Mouse (Mus musculus): ENCODE measurements at regions not wholly inside any gene's neighbourhood (a gene's known extent, or its start where the extent isn't known, plus 50 kb on each side); places are given as distances from the start of the nearest gene placed in this dataset.

DNA sequence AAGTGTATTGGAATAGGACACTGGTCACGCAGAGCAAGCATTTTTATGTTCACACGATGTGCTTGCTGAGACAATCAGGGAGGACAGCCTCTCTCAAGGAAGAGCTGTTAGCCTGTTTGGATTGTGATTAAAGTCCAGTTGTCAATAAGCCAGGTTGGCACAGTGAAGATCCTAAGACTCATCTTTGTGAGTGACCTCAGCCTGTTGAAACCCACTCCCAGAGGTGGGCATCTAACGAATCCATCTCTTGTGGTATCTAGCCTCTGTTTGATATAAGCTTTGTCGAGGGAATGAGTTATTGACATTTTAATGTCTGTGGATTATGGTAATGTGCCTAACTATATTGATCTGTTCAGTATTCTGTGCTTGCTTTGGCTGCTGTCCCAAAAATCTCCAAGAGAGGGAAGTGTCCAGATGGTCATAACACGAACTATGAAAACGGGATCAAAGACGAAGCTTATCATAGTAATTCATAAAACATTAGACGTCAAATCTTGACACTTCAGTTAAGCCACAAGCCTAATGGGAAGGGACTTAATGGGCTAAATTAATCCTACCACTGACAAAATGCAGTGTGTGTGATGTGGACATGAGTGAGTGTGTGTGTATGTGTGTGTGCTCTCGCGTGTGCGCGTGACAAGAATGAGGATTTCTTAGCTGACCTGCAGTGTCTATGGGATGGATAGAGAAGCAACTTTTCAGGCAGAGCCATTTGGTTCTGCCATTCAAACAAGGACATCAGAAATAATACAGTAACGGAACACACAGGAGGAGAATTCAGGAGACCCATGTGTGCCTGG, 104.8 kb upstream of the Fer start:
- no peaks in the 10 kb centered on the region for H3K4me1 ChIP-seq (replicated peaks)
- no peak for ATAC-seq (replicated peaks; ENCODE audit: insufficient number of reproducible peaks, insufficient read depth, low FRiP score, low read depth)
- H3K4me3 ChIP-seq, result no peak overlapping the region
- H3K27me3 ChIP-seq, result no peaks in the 10 kb centered on the region
- 76% methylated on average over 13 of the region's 13 CpGs for WGBS
- no peaks in the 10 kb centered on the region for H3K36me3 ChIP-seq
- no peaks in the 10 kb centered on the region for H3K9me3 ChIP-seq (replicated peaks)
- H3K27ac ChIP-seq, result no peak overlapping the region
- H3K4me2 ChIP-seq, result no peak overlapping the region
- H3K9ac ChIP-seq, result no peak overlapping the region

GRCm38 (mm10) chr17:63758817-63759404, 104.0 kb upstream of the Fer start:
- Histone ChIP-seq H3K9me3 (replicated peaks) (no peaks in the 10 kb centered on the region), H3K9ac (no peak overlapping the region), H3K4me2 (no peak overlapping the region), H3K36me3 (no peaks in the 10 kb centered on the region), H3K27ac (no peak overlapping the region), H3K4me3 (no peak overlapping the region), H3K4me1 (replicated peaks) (no peaks in the 10 kb centered on the region), H3K27me3 (no peaks in the 10 kb centered on the region)
- ATAC-seq (replicated peaks; ENCODE audit: insufficient number of reproducible peaks, insufficient read depth, low FRiP score, low read depth), result no peak
- WGBS, result 53% methylated on average over 7 of the region's 7 CpGs

DNA sequence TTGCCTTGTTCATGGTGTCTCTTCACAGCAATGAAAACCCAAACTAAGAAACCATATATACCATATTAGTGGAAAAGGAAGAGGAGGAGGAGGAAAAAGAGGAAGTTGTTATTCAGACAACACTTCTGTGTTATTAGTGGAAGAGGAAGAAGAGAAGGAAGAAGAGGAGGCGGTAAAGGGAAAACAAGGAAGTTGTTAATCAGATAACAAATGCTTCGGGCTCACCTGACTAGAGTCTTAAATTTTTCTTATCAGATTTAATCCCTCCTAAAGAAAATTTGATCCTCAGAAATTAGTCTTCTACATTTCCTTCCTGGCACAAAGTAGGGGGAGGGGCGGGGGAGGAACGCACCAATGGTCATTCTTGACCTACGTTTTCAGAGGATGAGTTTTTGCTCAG, 101.8 kb upstream of the Fer start:
- no peaks in the 10 kb centered on the region for H3K27me3 ChIP-seq
- ATAC-seq (replicated peaks; ENCODE audit: insufficient number of reproducible peaks, insufficient read depth, low FRiP score, low read depth), result no peak
- H3K9ac ChIP-seq, result no peak overlapping the region
- H3K4me1 ChIP-seq (replicated peaks), result no peaks in the 10 kb centered on the region
- no peak overlapping the region for H3K4me2 ChIP-seq
- no peak overlapping the region for H3K4me3 ChIP-seq
- WGBS, result 87% methylated on average over 5 of the region's 5 CpGs
- H3K36me3 ChIP-seq, result no peaks in the 10 kb centered on the region
- no peak overlapping the region for H3K27ac ChIP-seq
- H3K9me3 ChIP-seq (replicated peaks), result no peaks in the 10 kb centered on the region

DNA sequence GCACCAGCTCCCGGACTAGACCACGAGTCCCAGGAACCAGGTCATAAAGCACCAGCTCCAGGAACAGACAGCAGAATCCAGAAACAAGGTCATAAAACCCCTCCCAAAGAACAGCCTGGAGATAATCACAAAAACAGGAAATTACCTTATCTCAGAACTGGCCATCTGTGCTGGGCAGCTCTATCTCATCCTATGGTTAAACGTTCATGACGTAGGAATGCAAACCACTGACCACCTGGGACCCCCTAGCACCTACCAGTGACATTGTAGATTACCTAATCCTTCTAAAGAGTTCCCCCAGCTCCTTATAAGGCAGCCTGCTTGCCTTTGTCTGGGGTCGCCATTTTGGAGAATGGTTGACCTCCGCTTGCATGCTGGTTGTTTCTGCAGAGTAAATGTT, 91.8 kb upstream of the Fer start:
- no peak overlapping the region for H3K9ac ChIP-seq
- no peaks in the 10 kb centered on the region for H3K27me3 ChIP-seq
- WGBS, result 75% methylated on average over 6 of the region's 6 CpGs
- H3K27ac ChIP-seq, result no peak overlapping the region
- no peaks in the 10 kb centered on the region for H3K36me3 ChIP-seq
- no peak overlapping the region for H3K4me2 ChIP-seq
- no peak overlapping the region for H3K4me3 ChIP-seq
- no peak for ATAC-seq (replicated peaks; ENCODE audit: insufficient number of reproducible peaks, insufficient read depth, low FRiP score, low read depth)
- H3K4me1 ChIP-seq (replicated peaks), result no peaks in the 10 kb centered on the region
- no peaks in the 10 kb centered on the region for H3K9me3 ChIP-seq (replicated peaks)

- no peak overlapping the region for H3K4me2 ChIP-seq
- no peaks in the 10 kb centered on the region for H3K4me1 ChIP-seq (replicated peaks)
- no peak overlapping the region for H3K9ac ChIP-seq
- no peaks in the 10 kb centered on the region for H3K9me3 ChIP-seq (replicated peaks)
- no peak overlapping the region for H3K27ac ChIP-seq
- no peak overlapping the region for H3K4me3 ChIP-seq
- H3K27me3 ChIP-seq, result no peaks in the 10 kb centered on the region
- WGBS, result 83% methylated on average over 19 of the region's 19 CpGs
- no peaks in the 10 kb centered on the region for H3K36me3 ChIP-seq
- ATAC-seq (replicated peaks; ENCODE audit: insufficient number of reproducible peaks, insufficient read depth, low FRiP score, low read depth), result no peak
Observed at GRCm38 (mm10) chr17:63784381-63785116, 78.3 kb upstream of the Fer start.

GRCm38 (mm10) chr17:63786444-63786843, 76.4 kb upstream of the Fer start:
- H3K4me2 ChIP-seq, result no peak overlapping the region
- ATAC-seq (replicated peaks; ENCODE audit: insufficient number of reproducible peaks, insufficient read depth, low FRiP score, low read depth), result no peak
- WGBS, result 67% methylated on average over 11 of the region's 11 CpGs

DNA sequence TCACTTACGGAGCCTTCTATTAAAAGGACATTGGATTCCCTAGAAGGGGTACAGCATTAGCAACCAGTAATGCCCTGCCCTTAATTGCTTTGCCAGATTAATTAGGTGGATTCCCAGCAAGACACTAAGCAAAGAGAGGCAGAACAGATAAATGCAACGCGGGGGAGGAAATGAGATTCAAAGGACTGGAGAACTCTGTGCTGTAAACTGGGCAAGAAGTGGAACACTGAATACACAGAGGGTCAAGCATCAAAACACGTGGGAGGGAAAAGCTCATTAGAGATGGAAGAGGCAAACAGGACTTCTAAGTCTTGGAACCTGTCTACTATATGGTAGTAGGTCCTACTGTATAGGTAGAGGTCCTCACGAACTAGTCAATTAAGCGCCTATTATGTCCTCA, 68.5 kb upstream of the Fer start:
- H3K4me3 ChIP-seq, result no peak overlapping the region
- 74% methylated on average over 6 of the region's 6 CpGs for WGBS
- H3K9me3 ChIP-seq (replicated peaks), result no peaks in the 10 kb centered on the region
- no peak overlapping the region for H3K27ac ChIP-seq
- H3K9ac ChIP-seq, result no peak overlapping the region
- ATAC-seq (replicated peaks; ENCODE audit: insufficient number of reproducible peaks, insufficient read depth, low FRiP score, low read depth), result no peak
- no peak overlapping the region for H3K4me2 ChIP-seq
- H3K36me3 ChIP-seq, result no peaks in the 10 kb centered on the region
- no peaks in the 10 kb centered on the region for H3K27me3 ChIP-seq
- H3K4me1 ChIP-seq (replicated peaks), result no peaks in the 10 kb centered on the region

More at GRCm38 (mm10) chr17:63786444-63786843, 76.4 kb upstream of the Fer start:
- no peak overlapping the region for H3K4me3 ChIP-seq
- H3K27ac ChIP-seq, result no peak overlapping the region
- no peak overlapping the region for H3K9ac ChIP-seq
- H3K36me3 ChIP-seq, result no peaks in the 10 kb centered on the region
- no peaks in the 10 kb centered on the region for H3K9me3 ChIP-seq (replicated peaks)
- no peaks in the 10 kb centered on the region for H3K27me3 ChIP-seq
- H3K4me1 ChIP-seq (replicated peaks), result no peaks in the 10 kb centered on the region

GRCm38 (mm10) chr17:63798381-63798780, 64.5 kb upstream of the Fer start:
- no peak overlapping the region for H3K4me3 ChIP-seq
- 80% methylated on average over 6 of the region's 6 CpGs for WGBS
- H3K4me2 ChIP-seq, result no peak overlapping the region
- H3K9ac ChIP-seq, result no peak overlapping the region
- no peak for ATAC-seq (replicated peaks; ENCODE audit: insufficient number of reproducible peaks, insufficient read depth, low FRiP score, low read depth)
- H3K27ac ChIP-seq, result no peak overlapping the region
- H3K9me3 ChIP-seq (replicated peaks), result no peaks in the 10 kb centered on the region
- no peaks in the 10 kb centered on the region for H3K4me1 ChIP-seq (replicated peaks)
- no peaks in the 10 kb centered on the region for H3K27me3 ChIP-seq
- H3K36me3 ChIP-seq, result no peaks in the 10 kb centered on the region

- ATAC-seq (replicated peaks; ENCODE audit: insufficient number of reproducible peaks, insufficient read depth, low FRiP score, low read depth), result no peak
- no peaks in the 10 kb centered on the region for H3K36me3 ChIP-seq
- no peaks in the 10 kb centered on the region for H3K4me1 ChIP-seq (replicated peaks)
- no peak overlapping the region for H3K4me2 ChIP-seq
- H3K27ac ChIP-seq, result no peak overlapping the region
- H3K27me3 ChIP-seq, result no peaks in the 10 kb centered on the region
- H3K4me3 ChIP-seq, result no peak overlapping the region
- no peak overlapping the region for H3K9ac ChIP-seq
- no peaks in the 10 kb centered on the region for H3K9me3 ChIP-seq (replicated peaks)
- 71% methylated on average over 6 of the region's 6 CpGs for WGBS
Observed at GRCm38 (mm10) chr17:63798961-63799531, 63.8 kb upstream of the Fer start.

GRCm38 (mm10) chr17:63801411-63801810, 61.5 kb upstream of the Fer start:
- no peaks in the 10 kb centered on the region for H3K36me3 ChIP-seq
- no peak overlapping the region for H3K4me3 ChIP-seq
- H3K4me2 ChIP-seq, result no peak overlapping the region
- no peaks in the 10 kb centered on the region for H3K27me3 ChIP-seq
- ATAC-seq (replicated peaks; ENCODE audit: insufficient number of reproducible peaks, insufficient read depth, low FRiP score, low read depth), result no peak
- no peaks in the 10 kb centered on the region for H3K4me1 ChIP-seq (replicated peaks)
- no peak overlapping the region for H3K27ac ChIP-seq
- H3K9me3 ChIP-seq (replicated peaks), result no peaks in the 10 kb centered on the region
- no peak overlapping the region for H3K9ac ChIP-seq
- WGBS, result 88% methylated on average over 9 of the region's 9 CpGs

DNA sequence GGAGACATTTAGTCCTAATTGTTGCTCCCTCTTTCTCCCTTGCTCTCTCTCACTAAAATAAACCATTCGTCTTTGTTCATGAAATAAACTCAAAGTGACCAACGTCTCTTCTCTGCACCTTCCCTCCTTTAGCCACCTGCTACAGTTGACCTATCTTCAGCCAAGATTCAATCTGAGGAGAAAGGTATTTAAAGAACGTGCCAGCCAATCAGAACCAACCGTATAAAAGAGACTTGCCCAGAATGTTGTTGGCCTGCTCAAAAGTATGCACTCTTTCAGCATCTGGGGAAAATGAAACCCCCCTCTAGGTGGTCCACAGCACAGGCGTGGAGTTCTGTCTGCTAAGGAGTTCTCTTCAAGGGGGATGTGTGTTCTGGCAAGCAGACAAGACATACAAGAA, 60.0 kb upstream of the Fer start:
- Histone ChIP-seq H3K9me3 (replicated peaks) (no peaks in the 10 kb centered on the region), H3K4me1 (replicated peaks) (no peaks in the 10 kb centered on the region), H3K27me3 (no peaks in the 10 kb centered on the region), H3K27ac (no peak overlapping the region), H3K9ac (no peak overlapping the region), H3K36me3 (no peaks in the 10 kb centered on the region), H3K4me3 (no peak overlapping the region), H3K4me2 (no peak overlapping the region)
- 70% methylated on average over 5 of the region's 5 CpGs for WGBS
- ATAC-seq (replicated peaks; ENCODE audit: insufficient number of reproducible peaks, insufficient read depth, low FRiP score, low read depth), result no peak

All from heart, embryonic 15.5 days (tissue).